Mouse (Mus musculus): ENCODE measurements around the gene Chid1.
"Not testable (repeated sequence)": the region's sequence is repeated elsewhere in the genome, so short reads cannot be mapped to it uniquely, and the experiment has no call there.

Chid1 gene

GRCm38 (mm10) chr7:141463824-141464602 is 75.6 kb downstream of the Chid1 start:
- DNase-seq (ENCODE audit: low spot score in 2 of 2): no peak

GRCm38 (mm10) chr7:141462333-141462821 is 77.3 kb downstream of the Chid1 start:
- DNase-seq (ENCODE audit: low spot score in 2 of 2): no peak

GRCm38 (mm10) chr7:141461521-141462332 is 77.9 kb downstream of the Chid1 start:
- DNase-seq (ENCODE audit: low spot score in 2 of 2): no peak

- no peak for DNase-seq (ENCODE audit: low spot score in 2 of 2)
These were observed 79.1 kb downstream of the Chid1 start, which contains the start of gene Cracr2b for GRCm38 (mm10) chr7:141460391-141461113. Gene Cracr2b (plus strand): TSS chr7:141461094.

- no peak for DNase-seq (ENCODE audit: low spot score in 2 of 2)
These were observed 79.7 kb downstream of the Chid1 start for GRCm38 (mm10) chr7:141460001-141460390.

GRCm38 (mm10) chr7:141459301-141459711 is 80.4 kb downstream of the Chid1 start:
- DNase-seq (ENCODE audit: low spot score in 2 of 2): no peak

GRCm38 (mm10) chr7:141458661-141459060 is 81.0 kb downstream of the Chid1 start:
- no peak for DNase-seq (ENCODE audit: low spot score in 2 of 2)

- DNase-seq (ENCODE audit: low spot score in 2 of 2): no peak
These were observed 81.5 kb downstream of the Chid1 start for GRCm38 (mm10) chr7:141457986-141458660.

GRCm38 (mm10) chr7:141457236-141457635 is 82.4 kb downstream of the Chid1 start:
- no peak for DNase-seq (ENCODE audit: low spot score in 2 of 2)

- DNase-seq (ENCODE audit: low spot score in 2 of 2): no peak
These were observed 82.9 kb downstream of the Chid1 start for GRCm38 (mm10) chr7:141456739-141457138.

- DNase-seq (ENCODE audit: low spot score in 2 of 2): no peak
These were observed 83.9 kb downstream of the Chid1 start for GRCm38 (mm10) chr7:141455610-141456314.

GRCm38 (mm10) chr7:141454967-141455551 is 84.6 kb downstream of the Chid1 start, which contains the start of gene Pnpla2:
Gene Pnpla2 (plus strand): TSS chr7:141455198.
- DNase-seq (ENCODE audit: low spot score in 2 of 2): peak; percentile 78 to 86

GRCm38 (mm10) chr7:141453636-141454035 is 86.0 kb downstream of the Chid1 start:
- no peak for DNase-seq (ENCODE audit: low spot score in 2 of 2)

GRCm38 (mm10) chr7:141451928-141452327 is 87.7 kb downstream of the Chid1 start:
- no peak for DNase-seq (ENCODE audit: low spot score in 2 of 2)

- DNase-seq (ENCODE audit: low spot score in 2 of 2): peak; percentile 90 to 95
These were observed 92.3 kb downstream of the Chid1 start, which contains the start of gene Rplp2 for GRCm38 (mm10) chr7:141447110-141447991. Gene Rplp2 (plus strand): TSS chr7:141447370.

GRCm38 (mm10) chr7:141446374-141446773 is 93.3 kb downstream of the Chid1 start:
- not testable (repeated sequence) for DNase-seq (ENCODE audit: low spot score in 2 of 2)

- DNase-seq (ENCODE audit: low spot score in 2 of 2): no peak
These were observed 95.8 kb downstream of the Chid1 start, which contains the start of gene Pidd1 for GRCm38 (mm10) chr7:141443828-141444237. Gene Pidd1 (minus strand): TSS chr7:141444025.

All from frontal cortex, postnatal 25 days (tissue).